Mouse (Mus musculus): ENCODE data around the gene Osbpl5. TPM values are rescaled to one million over a fixed set of nuclear protein-coding genes. Genes with fewer than 3 reads are reported as not detected.
A peak's percentile ranks its signal among the peaks of the same experiment; 100 is the strongest.

The Osbpl5 gene
- polyA plus RNA-seq, 1 experiment from 2014 or later = 38.1 TPM

GRCm38 (mm10) chr7:143757696-143758095 lies 911 bp upstream of the Osbpl5 start:
- no peak overlapping the region for H3K9ac ChIP-seq
- no peaks in the 10 kb centered on the region for H3K9me3 ChIP-seq (ENCODE audit: control insufficient read depth, low read length)
- H3K4me1 ChIP-seq (replicated peaks; ENCODE audit: control insufficient read depth, insufficient read depth, low read length) = peaks cover 9% of the 10 kb centered on the region; the same call in 1 of the 2 replicates
- ATAC-seq (ENCODE audit: low FRiP score) (no peak), DNase-seq (ENCODE audit: low spot score) (no peak)
- peaks cover 18% of the 10 kb centered on the region for H3K27me3 ChIP-seq (ENCODE audit: control insufficient read depth, insufficient read depth, low read length)
- no peak overlapping the region for H3K4me3 ChIP-seq (replicated peaks; ENCODE audit: low read length)
- H3K4me2 ChIP-seq (replicated peaks) = no peak overlapping the region
- WGBS = 72% methylated on average over 3 of the region's 3 CpGs
- H3K27ac ChIP-seq = no peak overlapping the region
- H3K36me3 ChIP-seq (replicated peaks; ENCODE audit: control insufficient read depth, insufficient read depth) = no peaks in the 10 kb centered on the region

GRCm38 (mm10) chr7:143757027-143757390 lies 224 bp upstream of the Osbpl5 start:
- DNase-seq (ENCODE audit: low spot score) = peak; percentile 71
- 3% methylated on average over 15 of the region's 15 CpGs for WGBS
- H3K36me3 ChIP-seq (replicated peaks; ENCODE audit: control insufficient read depth, insufficient read depth) = no peaks in the 10 kb centered on the region

GRCm38 (mm10) chr7:143755357-143756124 lies 1.2 kb downstream of the Osbpl5 start:
- Histone ChIP-seq H3K4me1 (replicated peaks; ENCODE audit: control insufficient read depth, insufficient read depth, low read length) (peaks cover 9% of the 10 kb centered on the region; the same call in 1 of the 2 replicates), H3K9ac (no peak overlapping the region), H3K27me3 (ENCODE audit: control insufficient read depth, insufficient read depth, low read length) (peaks cover 18% of the 10 kb centered on the region), H3K4me2 (replicated peaks) (no peak overlapping the region), H3K9me3 (ENCODE audit: control insufficient read depth, low read length) (no peaks in the 10 kb centered on the region), H3K36me3 (replicated peaks; ENCODE audit: control insufficient read depth, insufficient read depth) (no peaks in the 10 kb centered on the region), H3K27ac (no peak overlapping the region), H3K4me3 (replicated peaks; ENCODE audit: low read length) (no peak overlapping the region)
- ATAC-seq (ENCODE audit: low FRiP score) (no peak), DNase-seq (ENCODE audit: low spot score) (no peak)
- WGBS = 73% methylated on average over 9 of the region's 9 CpGs

More at GRCm38 (mm10) chr7:143757027-143757390, 224 bp upstream of the Osbpl5 start:
- peak; percentile 87 for ATAC-seq (ENCODE audit: low FRiP score)
- Histone ChIP-seq H3K27ac (no peak overlapping the region), H3K4me2 (replicated peaks) (peak overlapping the region; percentile 78), H3K27me3 (ENCODE audit: control insufficient read depth, insufficient read depth, low read length) (peaks cover 18% of the 10 kb centered on the region), H3K9me3 (ENCODE audit: control insufficient read depth, low read length) (no peaks in the 10 kb centered on the region), H3K4me1 (replicated peaks; ENCODE audit: control insufficient read depth, insufficient read depth, low read length) (peaks cover 9% of the 10 kb centered on the region; the same call in 1 of the 2 replicates), H3K9ac (peak overlapping the region; percentile 18; the same call in 1 of the 2 replicates), H3K4me3 (replicated peaks; ENCODE audit: low read length) (peak overlapping the region; percentile 31)

GRCm38 (mm10) chr7:143753990-143754715 lies 2.6 kb downstream of the Osbpl5 start:
- H3K4me1 ChIP-seq (replicated peaks; ENCODE audit: control insufficient read depth, insufficient read depth, low read length) = peaks cover 9% of the 10 kb centered on the region; the same call in 1 of the 2 replicates
- no peaks in the 10 kb centered on the region for H3K36me3 ChIP-seq (replicated peaks; ENCODE audit: control insufficient read depth, insufficient read depth)
- no peak overlapping the region for H3K9ac ChIP-seq
- H3K4me2 ChIP-seq (replicated peaks) = no peak overlapping the region
- DNase-seq (ENCODE audit: low spot score) (peak; percentile 68), ATAC-seq (ENCODE audit: low FRiP score) (no peak)
- 48% methylated on average over 5 of the region's 5 CpGs for WGBS
- no peaks in the 10 kb centered on the region for H3K9me3 ChIP-seq (ENCODE audit: control insufficient read depth, low read length)
- H3K27me3 ChIP-seq (ENCODE audit: control insufficient read depth, insufficient read depth, low read length) = peaks cover 18% of the 10 kb centered on the region
- no peak overlapping the region for H3K27ac ChIP-seq
- H3K4me3 ChIP-seq (replicated peaks; ENCODE audit: low read length) = no peak overlapping the region

GRCm38 (mm10) chr7:143752606-143753005 lies 4.2 kb downstream of the Osbpl5 start:
- H3K4me1 ChIP-seq (replicated peaks; ENCODE audit: control insufficient read depth, insufficient read depth, low read length) = peaks cover 15% of the 10 kb centered on the region
- no peak for DNase-seq (ENCODE audit: low spot score)
- H3K36me3 ChIP-seq (replicated peaks; ENCODE audit: control insufficient read depth, insufficient read depth) = no peaks in the 10 kb centered on the region
- H3K27ac ChIP-seq = no peak overlapping the region
- no peak overlapping the region for H3K4me3 ChIP-seq (replicated peaks; ENCODE audit: low read length)
- ATAC-seq (ENCODE audit: low FRiP score) = no peak
- no peaks in the 10 kb centered on the region for H3K9me3 ChIP-seq (ENCODE audit: control insufficient read depth, low read length)
- H3K4me2 ChIP-seq (replicated peaks) = no peak overlapping the region
- H3K27me3 ChIP-seq (ENCODE audit: control insufficient read depth, insufficient read depth, low read length) = peaks cover 18% of the 10 kb centered on the region
- no peak overlapping the region for H3K9ac ChIP-seq
- WGBS = 84% methylated on average over 3 of the region's 3 CpGs

- ATAC-seq (ENCODE audit: low FRiP score) = no peak
- no peak for DNase-seq (ENCODE audit: low spot score)
- Histone ChIP-seq H3K36me3 (replicated peaks; ENCODE audit: control insufficient read depth, insufficient read depth) (no peaks in the 10 kb centered on the region), H3K4me1 (replicated peaks; ENCODE audit: control insufficient read depth, insufficient read depth, low read length) (peaks cover 12% of the 10 kb centered on the region), H3K9ac (no peak overlapping the region), H3K27me3 (ENCODE audit: control insufficient read depth, insufficient read depth, low read length) (peaks cover 18% of the 10 kb centered on the region), H3K4me2 (replicated peaks) (no peak overlapping the region), H3K9me3 (ENCODE audit: control insufficient read depth, low read length) (no peaks in the 10 kb centered on the region), H3K4me3 (replicated peaks; ENCODE audit: low read length) (no peak overlapping the region), H3K27ac (no peak overlapping the region)
- 74% methylated on average over 4 of the region's 4 CpGs for WGBS
Observed at GRCm38 (mm10) chr7:143752056-143752455, 4.7 kb downstream of the Osbpl5 start.

- Histone ChIP-seq H3K4me2 (replicated peaks) (no peak overlapping the region), H3K36me3 (replicated peaks; ENCODE audit: control insufficient read depth, insufficient read depth) (no peaks in the 10 kb centered on the region), H3K4me3 (replicated peaks; ENCODE audit: low read length) (no peak overlapping the region), H3K9me3 (ENCODE audit: control insufficient read depth, low read length) (no peaks in the 10 kb centered on the region), H3K4me1 (replicated peaks; ENCODE audit: control insufficient read depth, insufficient read depth, low read length) (peaks cover 6% of the 10 kb centered on the region; the same call in 1 of the 2 replicates), H3K27me3 (ENCODE audit: control insufficient read depth, insufficient read depth, low read length) (peaks cover 17% of the 10 kb centered on the region), H3K27ac (no peak overlapping the region), H3K9ac (no peak overlapping the region)
- ATAC-seq (ENCODE audit: low FRiP score) = no peak
- DNase-seq (ENCODE audit: low spot score) = no peak
- 85% methylated on average over 1 of the region's 1 CpGs for WGBS
Observed at GRCm38 (mm10) chr7:143751380-143751779, 5.4 kb downstream of the Osbpl5 start.

- peaks cover 6% of the 10 kb centered on the region; the same call in 1 of the 2 replicates for H3K4me1 ChIP-seq (replicated peaks; ENCODE audit: control insufficient read depth, insufficient read depth, low read length)
- ATAC-seq (ENCODE audit: low FRiP score) = no peak
- H3K36me3 ChIP-seq (replicated peaks; ENCODE audit: control insufficient read depth, insufficient read depth) = no peaks in the 10 kb centered on the region
- DNase-seq (ENCODE audit: low spot score) = no peak
- H3K27me3 ChIP-seq (ENCODE audit: control insufficient read depth, insufficient read depth, low read length) = no peaks in the 10 kb centered on the region
- 67% methylated on average over 3 of the region's 3 CpGs for WGBS
- H3K27ac ChIP-seq = no peak overlapping the region
- H3K9me3 ChIP-seq (ENCODE audit: control insufficient read depth, low read length) = no peaks in the 10 kb centered on the region
- no peak overlapping the region for H3K4me3 ChIP-seq (replicated peaks; ENCODE audit: low read length)
- H3K4me2 ChIP-seq (replicated peaks) = no peak overlapping the region
- no peak overlapping the region for H3K9ac ChIP-seq
Observed at GRCm38 (mm10) chr7:143749045-143749444, 7.7 kb downstream of the Osbpl5 start.

GRCm38 (mm10) chr7:143748041-143748868 lies 8.5 kb downstream of the Osbpl5 start:
- Histone ChIP-seq H3K27me3 (ENCODE audit: control insufficient read depth, insufficient read depth, low read length) (no peaks in the 10 kb centered on the region), H3K4me2 (replicated peaks) (peak overlapping the region; percentile 46), H3K4me1 (replicated peaks; ENCODE audit: control insufficient read depth, insufficient read depth, low read length) (peaks cover 6% of the 10 kb centered on the region; the same call in 1 of the 2 replicates), H3K9ac (no peak overlapping the region), H3K36me3 (replicated peaks; ENCODE audit: control insufficient read depth, insufficient read depth) (no peaks in the 10 kb centered on the region), H3K9me3 (ENCODE audit: control insufficient read depth, low read length) (no peaks in the 10 kb centered on the region), H3K4me3 (replicated peaks; ENCODE audit: low read length) (no peak overlapping the region), H3K27ac (peak overlapping the region; percentile 52)
- ATAC-seq (ENCODE audit: low FRiP score) = peak; percentile 90
- 4% methylated on average over 16 of the region's 16 CpGs for WGBS
- peak; percentile 94 for DNase-seq (ENCODE audit: low spot score)

All from hindbrain, embryonic 14.5 days (tissue).